Mouse (Mus musculus) kidney, postnatal 14 days (tissue): ENCODE results near the gene Sept9.

ENCODE experiments used
- DNase-seq: peaks from one replicate; pipeline ENCODE4 v3.0.0; 2022; ENCODE audit warnings: mixed read lengths

The Sept9 gene

GRCm38 (mm10) chr11:117199282-117200175, at the start of gene Sept9:
Gene Sept9 (plus strand): TSS chr11:117199661.
- peak; percentile 72 for DNase-seq

- DNase-seq: no peak
These were observed 48.9 kb upstream of the Sept9 start for GRCm38 (mm10) chr11:117150467-117150966.

- no peak for DNase-seq
These were observed 48.0 kb upstream of the Sept9 start for GRCm38 (mm10) chr11:117151461-117151860.

- no peak for DNase-seq
These were observed 46.9 kb upstream of the Sept9 start for GRCm38 (mm10) chr11:117152541-117152940.

- DNase-seq: no peak
These were observed 45.9 kb upstream of the Sept9 start for GRCm38 (mm10) chr11:117153553-117153952.

GRCm38 (mm10) chr11:117154088-117154815, 45.2 kb upstream of the Sept9 start:
- DNase-seq: peak; percentile 51

- peak; percentile 71 for DNase-seq
These were observed 42.7 kb upstream of the Sept9 start for GRCm38 (mm10) chr11:117156725-117157124.

- no peak for DNase-seq
These were observed 41.1 kb upstream of the Sept9 start for GRCm38 (mm10) chr11:117158343-117158742.

- no peak for DNase-seq
These were observed 40.1 kb upstream of the Sept9 start for GRCm38 (mm10) chr11:117159257-117159945.

GRCm38 (mm10) chr11:117159946-117160307, 39.5 kb upstream of the Sept9 start:
- no peak for DNase-seq

- no peak for DNase-seq
These were observed 38.7 kb upstream of the Sept9 start for GRCm38 (mm10) chr11:117160791-117161190.

GRCm38 (mm10) chr11:117161574-117161973, 37.9 kb upstream of the Sept9 start:
- DNase-seq: no peak

GRCm38 (mm10) chr11:117163098-117163497, 36.4 kb upstream of the Sept9 start:
- DNase-seq: no peak

- DNase-seq: no peak
These were observed 35.7 kb upstream of the Sept9 start for GRCm38 (mm10) chr11:117163771-117164170.

GRCm38 (mm10) chr11:117168278-117169087, 31.0 kb upstream of the Sept9 start:
- DNase-seq: no peak

- DNase-seq: no peak
These were observed 30.3 kb upstream of the Sept9 start for GRCm38 (mm10) chr11:117169088-117169635.

GRCm38 (mm10) chr11:117169801-117170565, 29.5 kb upstream of the Sept9 start:
- no peak for DNase-seq

GRCm38 (mm10) chr11:117174098-117174892, 25.2 kb upstream of the Sept9 start:
- peak; percentile 43 for DNase-seq

- DNase-seq: peak; percentile 56
These were observed 24.5 kb upstream of the Sept9 start for GRCm38 (mm10) chr11:117174924-117175323.

- no peak for DNase-seq
These were observed 24.0 kb upstream of the Sept9 start for GRCm38 (mm10) chr11:117175472-117175871.
